In genomic region chr5:44239187-44240136, GRCm38 (mm10) we compare ENCODE assay signal across 10 mouse cellular contexts. TPM values are rescaled to one million over a fixed set of nuclear protein-coding genes. Genes with fewer than 3 reads are reported as not detected.
DNase-seq lines count a peak whose midpoint lies in the region; ATAC-seq lines count a peak whose summit lies in the region.
"Had no signal": no experiment of that assay in that cellular context is flagged by ENCODE, and none has a peak within 500 bp of the region (broad histone marks: within the 10 kb centered on the region; RNA-seq: fewer than 3 reads in every experiment).

No protein-coding gene starts in this region.

- H3K9me3 ChIP-seq in kidney, embryonic 15.5 days (replicated peaks): no peaks in the 10 kb centered on the region
- no peaks in the 10 kb centered on the region for H3K9me3 ChIP-seq in liver, embryonic 12.5 days (replicated peaks)
- H3K9me3 ChIP-seq in limb, embryonic 10.5 days (replicated peaks): no peaks in the 10 kb centered on the region
- H3K9me3 ChIP-seq: embryonic facial prominence, embryonic 13.5 days had no signal

- H3K4me3 ChIP-seq in kidney, embryonic 15.5 days (replicated peaks): no peak overlapping the region
- H3K4me3 ChIP-seq in liver, embryonic 12.5 days: no peak overlapping the region
- no peak overlapping the region for H3K4me3 ChIP-seq in limb, embryonic 10.5 days
- H3K4me3 ChIP-seq: embryonic facial prominence, embryonic 13.5 days had no signal

- H3K36me3 ChIP-seq in kidney, embryonic 15.5 days: peaks cover 6% of the 10 kb centered on the region; the same call in 1 of the 2 replicates
- peaks cover 6% of the 10 kb centered on the region; the same call in 1 of the 2 replicates for H3K36me3 ChIP-seq in liver, embryonic 12.5 days
- peaks cover 12% of the 10 kb centered on the region; the same call in 1 of the 2 replicates for H3K36me3 ChIP-seq in limb, embryonic 10.5 days

- H3K27me3 ChIP-seq in kidney, embryonic 15.5 days: no peaks in the 10 kb centered on the region
- H3K27me3 ChIP-seq in liver, embryonic 12.5 days (replicated peaks): peaks cover 19% of the 10 kb centered on the region
- no peaks in the 10 kb centered on the region for H3K27me3 ChIP-seq in limb, embryonic 10.5 days (ENCODE audit: low read depth, poor library complexity, severe bottlenecking)
- H3K27me3 ChIP-seq: embryonic facial prominence, embryonic 13.5 days had no signal

- no peak for ATAC-seq in kidney, embryonic 15.5 days (replicated peaks; ENCODE audit: low FRiP score)
- ATAC-seq in liver, embryonic 12.5 days: peak; percentile 65
- no peak; the same call in 1 of the 2 replicates for ATAC-seq in megakaryocyte progenitor cell, adult 5-6 weeks (replicated peaks; ENCODE audit: poor library complexity)

- no peaks in the 10 kb centered on the region for H3K4me1 ChIP-seq in kidney, embryonic 15.5 days
- H3K4me1 ChIP-seq in liver, embryonic 12.5 days: peaks cover 27% of the 10 kb centered on the region
- H3K4me1 ChIP-seq in limb, embryonic 10.5 days: no peaks in the 10 kb centered on the region

- peak; percentile 72 for DNase-seq in kidney, adult 11 months
- peak; percentile 95 for DNase-seq in brain, adult 2 months (ENCODE audit: low read depth, low spot score)
- DNase-seq in heart, adult 8-10 months (ENCODE audit: low spot score): peak; percentile 16
- no peak for DNase-seq in limb, embryonic 10.5 days (ENCODE audit: low spot score)
- DNase-seq in gastrocnemius, adult 8-10 months (ENCODE audit: low spot score in 2 of 2): no peak
- DNase-seq: gastrocnemius, postnatal 36 days had no signal

- WGBS in kidney, embryonic 15.5 days: 61% methylated on average over 7 of the region's 7 CpGs
- WGBS in liver, embryonic 12.5 days (ENCODE audit: insufficient replicate concordance): 24% methylated on average over 7 of the region's 7 CpGs
- WGBS in limb, embryonic 10.5 days: 68% methylated on average over 7 of the region's 7 CpGs

- no peak overlapping the region for H3K27ac ChIP-seq in kidney, embryonic 15.5 days
- H3K27ac ChIP-seq in liver, embryonic 12.5 days: no peak overlapping the region
- H3K27ac ChIP-seq in limb, embryonic 10.5 days: no peak overlapping the region
- H3K27ac ChIP-seq: embryonic facial prominence, embryonic 13.5 days had no signal

- no peak overlapping the region for H3K4me2 ChIP-seq in kidney, embryonic 15.5 days
- 0 out of 2 replicates have a peak overlapping the region, but pooled peaks have one; percentile 2 for H3K4me2 ChIP-seq in liver, embryonic 12.5 days
- H3K4me2 ChIP-seq: embryonic facial prominence, embryonic 13.5 days had no signal

- no peak overlapping the region for H3K9ac ChIP-seq in kidney, embryonic 15.5 days
- no peak overlapping the region for H3K9ac ChIP-seq in liver, embryonic 12.5 days
- H3K9ac ChIP-seq: embryonic facial prominence, embryonic 13.5 days had no signal

RNA-seq across cellular contexts. Expression of gene Tapt1, which starts 13.0 kb away (rescaled TPM):
- polyA plus RNA-seq in kidney, embryonic 15.5 days (2015; fragmentation: Nextera tagmentation; extraction: Ambion mirVana): 28.5 and 30.0 TPM in 2 replicates
- 10 to 100 TPM; 17.6 to 26.4 (median 18.3) TPM for total RNA-seq in heart, adult 8-10 months (2022)
- polyA plus RNA-seq in liver, embryonic 12.5 days (2016; fragmentation: Nextera tagmentation; extraction: Ambion mirVana): 46.0 and 48.3 TPM in 2 replicates
- total RNA-seq in megakaryocyte progenitor cell, adult 5-6 weeks (2015): 60.7 and 72.6 TPM in 2 replicates
- 68.6 and 75.2 TPM in 2 replicates for total RNA-seq in megakaryocyte progenitor cell, adult 5-6 weeks (2017)
- polyA plus RNA-seq in limb, embryonic 10.5 days (2016; fragmentation: Nextera tagmentation; extraction: Ambion mirVana): 30.5 and 32.4 TPM in 2 replicates
- 10 to 100 TPM; 38.3 to 45.8 (median 41.1) TPM for total RNA-seq in gastrocnemius, adult 8-10 months (2022)

Comparison
In these comparisons a context has a peak if more than half of its experiments do, and no peak if none do; other contexts are left out.
1. DNase-seq: peak in kidney, adult 11 months (single experiment), brain, adult 2 months (single experiment) and heart, adult 8-10 months (single experiment); none in limb, embryonic 10.5 days (single experiment) and gastrocnemius, adult 8-10 months (0 of 2).